Mouse (Mus musculus) neutrophil, adult 5-6 weeks (primary cell): ENCODE data around the gene Tmem259. TPM values are rescaled to one million over a fixed set of nuclear protein-coding genes. Genes with fewer than 3 reads are reported as not detected.
A peak's percentile ranks its signal among the peaks of the same experiment; 100 is the strongest.

Experiments
- ATAC-seq: fragments of 151-379, 151-347 bp; 2 replicates; pipeline ENCODE4 v1.8.0; 2017; ENCODE audit warnings: mild to moderate bottlenecking, moderate TSS enrichment; ENCODE audit not compliant: insufficient number of reproducible peaks, poor library complexity, low FRiP score, severe bottlenecking; ENCODE audit errors: extremely low read depth
- total RNA-seq: library from RNA; stranded (forward); fragments of 200-1000 nt; gene quantifications from 2 replicates; pipeline ENCODE4 v1.2.3, GENCODE M21; 2017

Gene Tmem259
- total RNA-seq, 1 experiment from 2014 or later = 81.4 TPM

- no peak for ATAC-seq
Measured at GRCm38 (mm10) chr10:80017771-80018170, 33.6 kb upstream of the Tmem259 start.

DNA sequence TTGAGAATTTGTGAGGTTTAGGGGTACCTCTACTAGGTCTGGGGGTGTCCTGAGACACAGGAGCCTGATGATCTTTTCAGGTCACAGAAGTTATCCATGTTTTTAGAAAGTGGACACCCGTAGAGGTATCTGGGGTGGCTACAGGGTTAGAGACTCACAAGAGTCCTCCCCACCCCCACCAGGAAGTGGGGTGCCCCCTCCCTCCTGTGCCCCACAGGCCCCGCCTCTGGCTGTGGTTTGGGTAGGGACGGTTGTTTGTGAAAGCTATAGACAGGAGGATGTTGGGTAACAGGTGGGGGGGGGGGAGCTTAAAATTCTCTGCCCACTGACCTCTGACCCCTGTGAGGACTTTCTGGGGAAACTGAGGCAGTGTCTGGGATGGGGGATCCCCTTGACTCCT, 33.2 kb upstream of the Tmem259 start:
- ATAC-seq = peak; percentile 62

DNA sequence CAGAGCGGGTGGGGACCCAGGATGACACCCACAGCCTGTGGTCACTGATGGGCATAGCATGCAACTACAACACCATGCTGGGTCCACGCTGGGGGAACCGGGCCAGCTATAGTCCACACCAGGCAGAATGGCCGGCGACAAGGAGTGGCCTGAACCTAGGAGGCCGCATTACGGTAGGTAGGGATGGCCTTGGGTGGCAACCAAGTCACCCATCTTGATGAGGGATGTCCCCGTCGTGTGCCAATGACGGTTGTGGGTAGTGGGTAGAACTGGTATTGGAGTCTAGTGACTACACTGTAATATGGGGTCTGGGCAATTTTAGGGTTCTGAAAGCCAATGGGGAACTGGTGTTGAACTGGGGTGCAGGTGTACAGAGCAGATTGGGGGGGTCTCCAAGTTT, 32.8 kb upstream of the Tmem259 start:
- peak; percentile 17 for ATAC-seq

DNA sequence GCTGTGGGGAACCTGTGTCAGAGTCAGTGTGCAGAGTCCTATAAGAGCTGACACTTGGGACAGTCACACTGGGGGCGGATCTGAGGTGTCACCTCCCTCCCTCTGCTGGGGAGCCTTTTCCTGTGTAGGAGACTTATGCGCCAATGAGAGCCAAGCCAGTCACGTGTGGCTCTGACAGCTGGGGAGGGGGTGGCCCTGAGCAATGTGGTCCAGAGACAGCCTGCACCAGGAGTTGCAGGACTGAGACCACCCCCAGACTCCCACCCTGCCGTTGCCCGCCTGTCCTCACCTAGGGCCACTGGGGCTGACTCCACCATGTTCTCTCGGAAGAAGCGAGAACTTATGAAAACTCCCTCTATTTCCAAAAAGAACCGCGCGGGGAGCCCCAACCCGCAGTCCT, 32.4 kb upstream of the Tmem259 start, which contains the start of gene Arhgap45:
Arhgap45 (plus strand) TSS at position 143 of the 400 bp plus-strand sequence.
- peak; percentile 78 for ATAC-seq

GRCm38 (mm10) chr10:80015583-80015982, 31.5 kb upstream of the Tmem259 start:
- no peak for ATAC-seq

GRCm38 (mm10) chr10:80014484-80015290, 30.6 kb upstream of the Tmem259 start:
- ATAC-seq = no peak

DNA sequence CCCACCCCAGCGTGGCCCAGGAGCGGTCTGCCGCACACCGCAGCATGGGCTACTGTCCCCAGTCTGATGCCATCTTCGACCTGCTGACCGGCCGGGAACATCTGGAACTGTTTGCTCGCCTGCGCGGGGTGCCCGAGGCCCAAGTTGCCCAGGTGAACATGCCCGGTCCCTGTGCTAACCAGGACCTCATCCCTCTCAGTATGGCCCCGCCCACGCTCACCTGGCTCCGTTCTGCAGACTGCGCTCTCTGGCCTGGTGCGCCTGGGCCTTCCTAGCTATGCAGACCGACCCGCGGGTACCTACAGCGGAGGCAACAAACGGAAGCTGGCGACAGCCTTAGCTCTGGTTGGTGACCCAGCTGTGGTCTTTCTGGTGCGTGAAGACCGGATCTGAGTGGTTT, 29.5 kb upstream of the Tmem259 start:
- ATAC-seq = no peak

DNA sequence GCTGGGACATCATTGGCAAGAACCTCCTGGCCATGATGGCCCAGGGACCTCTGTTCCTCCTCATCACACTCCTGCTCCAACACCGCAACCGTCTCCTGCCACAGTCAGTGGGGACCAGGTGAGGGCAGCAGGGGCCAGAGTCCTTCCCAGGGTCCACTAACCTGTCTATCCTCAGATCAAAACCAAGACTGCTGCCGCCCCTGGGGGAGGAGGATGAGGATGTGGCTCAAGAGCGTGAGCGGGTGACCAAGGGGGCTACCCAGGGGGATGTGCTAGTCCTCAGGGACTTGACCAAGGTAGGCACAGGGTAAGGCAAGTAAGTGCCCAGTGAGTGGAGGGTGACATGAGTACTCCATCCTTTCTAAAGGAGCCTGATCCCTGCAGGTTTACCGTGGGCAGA, 27.6 kb upstream of the Tmem259 start:
- no peak for ATAC-seq

GRCm38 (mm10) chr10:80004233-80004705, 20.1 kb upstream of the Tmem259 start:
- ATAC-seq = no peak

DNA sequence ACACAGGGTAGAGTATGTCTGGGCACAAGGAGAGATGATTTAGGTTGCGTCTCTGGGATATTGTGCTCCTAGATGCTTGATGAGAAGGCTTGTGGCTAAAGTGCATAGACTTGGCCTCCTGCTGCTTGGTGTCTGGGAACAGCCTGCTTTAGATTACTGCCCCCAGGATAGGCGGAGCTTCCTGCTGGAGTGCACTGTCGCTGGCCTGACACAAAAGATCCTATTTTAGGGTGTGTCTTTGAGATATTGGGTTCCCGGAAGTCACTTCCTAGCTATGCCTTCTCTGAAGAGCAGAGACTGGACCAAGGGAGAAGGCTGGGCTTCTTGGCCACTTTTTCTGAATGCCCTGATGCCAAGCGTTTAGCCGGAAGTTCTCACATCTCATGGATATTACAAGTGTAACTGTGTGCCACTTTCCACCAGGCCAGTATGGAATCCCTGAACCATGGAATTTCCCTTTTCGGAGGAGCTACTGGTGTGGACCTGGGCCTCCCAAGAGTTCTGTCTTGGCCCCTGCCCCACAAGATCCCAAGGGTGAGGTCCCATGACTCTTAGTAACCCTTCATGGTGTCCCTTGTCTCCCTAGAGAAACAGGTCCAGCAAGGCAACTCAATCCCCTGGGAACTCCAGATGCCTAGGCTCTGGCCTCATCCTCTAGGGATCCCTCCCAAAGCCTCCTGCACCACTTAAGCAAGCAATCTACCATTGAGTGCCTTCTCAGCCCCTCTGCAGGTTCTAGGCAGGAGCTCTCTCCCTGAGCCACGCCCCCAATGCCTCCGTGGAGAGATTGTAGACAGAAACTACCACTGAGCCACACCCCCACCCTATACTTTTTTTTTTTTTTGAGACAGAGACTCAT, 19.5 kb upstream of the Tmem259 start:
- no peak for ATAC-seq

- no peak for ATAC-seq
Measured at GRCm38 (mm10) chr10:80002829-80003228, 18.7 kb upstream of the Tmem259 start.

DNA sequence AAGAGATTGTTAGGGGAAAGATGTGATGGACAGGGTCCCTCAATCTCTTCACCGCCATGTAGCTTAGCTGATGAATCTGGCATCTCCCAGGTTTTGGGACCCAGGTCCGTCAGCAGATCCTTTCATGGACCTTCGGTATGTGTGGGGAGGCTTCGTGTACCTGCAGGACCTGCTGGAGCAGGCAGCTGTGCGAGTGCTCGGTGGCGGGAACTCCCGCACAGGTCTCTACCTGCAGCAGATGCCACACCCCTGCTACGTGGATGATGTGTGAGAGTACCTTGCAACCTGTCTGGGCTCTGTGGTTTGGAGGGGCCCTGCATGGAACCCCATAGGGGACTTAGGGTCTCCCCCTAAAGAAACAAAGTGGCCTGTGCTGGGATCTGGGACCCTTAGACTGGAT, 17.8 kb upstream of the Tmem259 start:
- ATAC-seq = no peak

GRCm38 (mm10) chr10:79997819-79998218, 13.7 kb upstream of the Tmem259 start:
- ATAC-seq = no peak

- no peak for ATAC-seq
Measured at GRCm38 (mm10) chr10:79997034-79997760, 13.1 kb upstream of the Tmem259 start.

GRCm38 (mm10) chr10:79996272-79997033, 12.3 kb upstream of the Tmem259 start, which contains the start of gene Abca7:
Gene Abca7 (plus strand): TSS chr10:79996494.
- ATAC-seq = peak; percentile 91

- ATAC-seq = no peak
Measured at GRCm38 (mm10) chr10:79995636-79996035, 11.5 kb upstream of the Tmem259 start.

- ATAC-seq = no peak
Measured at GRCm38 (mm10) chr10:79994397-79995115, 10.4 kb upstream of the Tmem259 start.

GRCm38 (mm10) chr10:79991548-79991947, 7.4 kb upstream of the Tmem259 start:
- ATAC-seq = no peak
